8 mouse cellular contexts compared by ENCODE assay signal in the genomic region with DNA sequence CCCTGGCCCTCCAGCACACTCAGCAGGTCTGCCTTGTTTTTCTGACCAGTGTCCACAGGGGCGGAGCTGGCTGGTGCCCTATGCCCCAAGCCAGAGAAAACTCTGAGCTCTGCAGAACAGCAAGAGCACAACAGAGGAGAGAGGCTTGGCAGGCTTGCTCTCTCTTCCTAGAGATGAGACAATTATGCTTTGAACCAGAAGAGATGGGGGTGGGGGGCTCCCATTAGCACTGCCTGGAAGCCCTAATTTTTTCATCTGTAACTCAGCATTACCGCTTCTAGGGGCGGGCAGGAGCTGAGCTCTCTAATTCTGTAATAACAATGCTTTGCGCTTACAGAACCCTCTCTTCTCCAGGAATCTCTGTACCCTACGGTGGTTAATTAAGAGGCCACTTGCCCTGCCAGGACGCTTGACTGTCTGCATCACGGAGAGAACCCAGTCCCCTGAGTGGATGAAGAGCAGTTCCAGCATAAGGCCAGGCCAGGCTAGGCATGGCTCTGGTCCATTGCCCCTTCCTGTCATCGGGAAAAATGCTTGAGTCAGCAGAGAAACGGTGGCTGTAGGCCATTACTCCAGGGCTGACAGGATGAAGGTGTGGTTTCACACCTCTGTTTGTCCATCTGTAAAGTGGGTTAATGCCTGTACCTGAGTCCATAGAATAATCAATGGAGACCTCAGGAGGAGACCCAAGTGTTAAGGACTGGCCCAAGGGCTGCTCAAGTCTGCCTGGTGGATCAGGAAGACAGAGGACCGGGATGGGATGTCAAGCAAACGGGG. TPM values are rescaled to one million over a fixed set of nuclear protein-coding genes. Genes with fewer than 3 reads are reported as not detected.
DNase-seq lines count a peak whose midpoint lies in the region; ATAC-seq and TF ChIP-seq lines count a peak whose summit lies in the region.

No protein-coding gene starts in this region.

- H3K9me3 ChIP-seq in hindbrain, embryonic 15.5 days, result no peaks in the 10 kb centered on the region
- no peaks in the 10 kb centered on the region for H3K9me3 ChIP-seq in limb, embryonic 14.5 days (ENCODE audit: control insufficient read depth, low read length)
- no peaks in the 10 kb centered on the region for H3K9me3 ChIP-seq in stomach, embryonic 14.5 days (ENCODE audit: control insufficient read depth, low read depth, low read length)

- no peak overlapping the region; the same call in 1 of the 2 replicates for H3K4me3 ChIP-seq in spleen, adult 2 months (ENCODE audit: extremely low read depth, insufficient read depth, insufficient read length)
- peak overlapping the region; percentile 89 for H3K4me3 ChIP-seq in cortical plate, adult 2 months (ENCODE audit: insufficient read depth, low read length)
- peak overlapping the region; percentile 90 for H3K4me3 ChIP-seq in hindbrain, embryonic 15.5 days
- peak overlapping the region; percentile 80 for H3K4me3 ChIP-seq in limb, embryonic 14.5 days (replicated peaks; ENCODE audit: low read length)
- peak overlapping the region; percentile 95 for H3K4me3 ChIP-seq in stomach, embryonic 14.5 days (ENCODE audit: low read depth, low read length)

- no peak for TF ChIP-seq POLR2A in spleen, adult 2 months (IDR thresholded peaks at IDR 0.05; ENCODE audit: low read depth, low read length)
- no peak for TF ChIP-seq POLR2A in cortical plate, adult 2 months (IDR thresholded peaks at IDR 0.05; ENCODE audit: extremely low read depth, insufficient read depth, low read length)
- TF ChIP-seq POLR2A in limb, embryonic 14.5 days (IDR thresholded peaks at IDR 0.05; ENCODE audit: borderline replicate concordance, extremely low read depth, insufficient read depth, insufficient read length), result no peak

- no peaks in the 10 kb centered on the region for H3K36me3 ChIP-seq in spleen, adult 2 months (ENCODE audit: control insufficient read depth, insufficient read depth, low read length)
- no peaks in the 10 kb centered on the region for H3K36me3 ChIP-seq in hindbrain, embryonic 15.5 days
- H3K36me3 ChIP-seq in limb, embryonic 14.5 days (ENCODE audit: control insufficient read depth, insufficient read depth, low read length), result no peaks in the 10 kb centered on the region
- no peaks in the 10 kb centered on the region for H3K36me3 ChIP-seq in stomach, embryonic 14.5 days (ENCODE audit: control insufficient read depth, insufficient read depth, low read length)

- no peak for DNase-seq in spleen, adult 2 months (ENCODE audit: low read depth in 1 of 2, low spot score in 2 of 2)
- DNase-seq in spleen, postnatal 14 days (ENCODE audit: low spot score in 2 of 2), result no peak
- DNase-seq in limb, embryonic 14.5 days (ENCODE audit: low spot score), result no peak
- DNase-seq in gastrocnemius, postnatal 4 days (ENCODE audit: low spot score in 2 of 2), result no peak
- no peak for DNase-seq in urinary bladder, adult 2 months (ENCODE audit: low spot score)

- peak overlapping the region; percentile 81 for H3K4me2 ChIP-seq in hindbrain, embryonic 15.5 days
- peak overlapping the region; percentile 79 for H3K4me2 ChIP-seq in limb, embryonic 14.5 days (replicated peaks; ENCODE audit: low read depth, low read length, severe bottlenecking)
- peak overlapping the region; percentile 87 for H3K4me2 ChIP-seq in stomach, embryonic 14.5 days (replicated peaks; ENCODE audit: low read depth, low read length)

- H3K4me1 ChIP-seq in spleen, adult 2 months (ENCODE audit: control insufficient read depth, insufficient read depth, insufficient read length), result no peaks in the 10 kb centered on the region; the same call in 1 of the 2 replicates
- H3K4me1 ChIP-seq in cortical plate, adult 2 months (ENCODE audit: control insufficient read depth, insufficient read depth, low read length), result peaks cover 13% of the 10 kb centered on the region
- H3K4me1 ChIP-seq in hindbrain, embryonic 15.5 days (replicated peaks), result peaks cover 77% of the 10 kb centered on the region
- H3K4me1 ChIP-seq in limb, embryonic 14.5 days (ENCODE audit: control insufficient read depth, insufficient read depth, low read length), result peaks cover 52% of the 10 kb centered on the region
- H3K4me1 ChIP-seq in stomach, embryonic 14.5 days (ENCODE audit: control insufficient read depth, insufficient read depth, low read length), result peaks cover 58% of the 10 kb centered on the region

- 41% methylated on average over 11 of the region's 11 CpGs for WGBS in spleen, adult 2 months
- 11% methylated on average over 11 of the region's 11 CpGs for WGBS in hindbrain, embryonic 15.5 days
- 28% methylated on average over 11 of the region's 11 CpGs for WGBS in limb, embryonic 14.5 days
- 22% methylated on average over 11 of the region's 11 CpGs for WGBS in stomach, embryonic 14.5 days

- no peak for TF ChIP-seq CTCF in spleen, adult 2 months (IDR thresholded peaks at IDR 0.05; ENCODE audit: extremely low read depth, insufficient read depth, insufficient read length, insufficient replicate concordance)
- no peak for TF ChIP-seq CTCF in cortical plate, adult 2 months (IDR thresholded peaks at IDR 0.05; ENCODE audit: extremely low read depth, insufficient read depth, low read length)

- H3K27ac ChIP-seq in spleen, adult 2 months (ENCODE audit: insufficient read depth, low read length), result 0 out of 2 replicates have a peak overlapping the region, but pooled peaks have one; percentile 9
- peak overlapping the region; percentile 88 for H3K27ac ChIP-seq in cortical plate, adult 2 months (ENCODE audit: insufficient read depth, low read length)
- H3K27ac ChIP-seq in hindbrain, embryonic 15.5 days (replicated peaks), result peak overlapping the region; percentile 81
- H3K27ac ChIP-seq in limb, embryonic 14.5 days (replicated peaks; ENCODE audit: low read depth, low read length), result no peak overlapping the region
- peak overlapping the region; percentile 72; the same call in 1 of the 2 replicates for H3K27ac ChIP-seq in stomach, embryonic 14.5 days (ENCODE audit: low read length)

- ATAC-seq in hindbrain, embryonic 15.5 days (ENCODE audit: low FRiP score, low read depth), result no peak
- ATAC-seq in limb, embryonic 14.5 days (ENCODE audit: low FRiP score, low read depth), result no peak
- ATAC-seq in stomach, embryonic 14.5 days (ENCODE audit: insufficient number of reproducible peaks, insufficient read depth, low FRiP score, low read depth), result no peak

- peaks cover 17% of the 10 kb centered on the region for H3K27me3 ChIP-seq in spleen, adult 2 months (ENCODE audit: control insufficient read depth, insufficient read depth, low read length)
- no peaks in the 10 kb centered on the region for H3K27me3 ChIP-seq in hindbrain, embryonic 15.5 days
- no peaks in the 10 kb centered on the region for H3K27me3 ChIP-seq in limb, embryonic 14.5 days (ENCODE audit: control insufficient read depth, insufficient read depth, low read length)
- H3K27me3 ChIP-seq in stomach, embryonic 14.5 days (ENCODE audit: control insufficient read depth, insufficient read depth, low read length), result no peaks in the 10 kb centered on the region

- H3K9ac ChIP-seq in hindbrain, embryonic 15.5 days, result peak overlapping the region; percentile 92
- H3K9ac ChIP-seq in limb, embryonic 14.5 days (ENCODE audit: low read depth, low read length, severe bottlenecking), result peak overlapping the region; percentile 88
- peak overlapping the region; percentile 86; the same call in 1 of the 2 replicates for H3K9ac ChIP-seq in stomach, embryonic 14.5 days (replicated peaks; ENCODE audit: low read depth, low read length)

RNA-seq across cellular contexts. Expression of a gene that starts 1.2 kb away (rescaled TPM):
- 20.4 and 25.1 TPM in 2 replicates for polyA plus RNA-seq in spleen, adult 2 months (2012; rRNA removed)
- 52.3 and 56.5 TPM in 2 replicates for polyA plus RNA-seq in cortical plate, adult 2 months (2012; rRNA removed)
- 46.5 and 54.2 TPM in 2 replicates for polyA plus RNA-seq in hindbrain, embryonic 15.5 days (2015; fragmentation: Nextera tagmentation; extraction: Ambion mirVana)
- 55.5 and 79.4 TPM in 2 replicates for polyA plus RNA-seq in limb, embryonic 14.5 days (2012; rRNA removed)
- 40.7 and 45.4 TPM in 2 replicates for polyA plus RNA-seq in limb, embryonic 14.5 days (2014; fragmentation: Nextera tagmentation; extraction: Ambion mirVana)
- polyA plus RNA-seq in stomach, embryonic 14.5 days (2014; fragmentation: Nextera tagmentation; extraction: Ambion mirVana), result 43.5 and 46.5 TPM in 2 replicates
- 10 to 100 TPM; 35.1 to 36.5 TPM for total RNA-seq in gastrocnemius, postnatal 4 days (2021)
- polyA plus RNA-seq in urinary bladder, adult 2 months (2012; rRNA removed), result 40.1 and 42.5 TPM in 2 replicates

RNA-seq across cellular contexts. Expression of a gene that starts 51.6 kb away (rescaled TPM):
- 23,675 and 41,549 TPM in 2 replicates for polyA plus RNA-seq in spleen, adult 2 months (2012; rRNA removed)
- 0.25 TPM in 1 of 2 replicates, not detected in the other for polyA plus RNA-seq in cortical plate, adult 2 months (2012; rRNA removed)
- polyA plus RNA-seq in hindbrain, embryonic 15.5 days (2015; fragmentation: Nextera tagmentation; extraction: Ambion mirVana), result 1.00 and 1.9 TPM in 2 replicates
- polyA plus RNA-seq in limb, embryonic 14.5 days (2012; rRNA removed), result 0.10 and 0.91 TPM in 2 replicates
- not detected in 2 replicates for polyA plus RNA-seq in limb, embryonic 14.5 days (2014; fragmentation: Nextera tagmentation; extraction: Ambion mirVana)
- 201 TPM in 1 of 2 replicates, not detected in the other for polyA plus RNA-seq in stomach, embryonic 14.5 days (2014; fragmentation: Nextera tagmentation; extraction: Ambion mirVana)
- under 1 TPM in 1 of 2 experiments, not detected in 1; 0.32 TPM for total RNA-seq in gastrocnemius, postnatal 4 days (2021)
- polyA plus RNA-seq in urinary bladder, adult 2 months (2012; rRNA removed), result 0.40 and 2.3 TPM in 2 replicates

Comparison
In these comparisons a context has a peak if more than half of its experiments do, and no peak if none do; other contexts are left out.
1. RNA of a gene that starts 51.6 kb away (polyA plus RNA-seq): 23,675 to 41,549 TPM in spleen, adult 2 months; 1.00 to 1.9 TPM in hindbrain, embryonic 15.5 days, 0.40 to 2.3 TPM in urinary bladder, adult 2 months, 0.25 TPM in cortical plate, adult 2 months, 201 TPM in stomach, embryonic 14.5 days and 0.10 to 0.91 TPM in limb, embryonic 14.5 days; every median in the first group is over 100 times any median in the second.
2. Peak in every context shown above with its lines, with median percentiles within 50 percentile points of each other: H3K4me2 ChIP-seq and H3K9ac ChIP-seq.